Comparison of ENCODE assay signal across 18 mouse cellular contexts in genomic region chr11:79722811-79723210, GRCm38 (mm10).
DNase-seq lines count a peak whose midpoint lies in the region; TF ChIP-seq lines count a peak whose summit lies in the region.
"Had no signal": no experiment of that assay in that cellular context is flagged by ENCODE, and none has a peak within 500 bp of the region (broad histone marks: within the 10 kb centered on the region; RNA-seq: fewer than 3 reads in every experiment).

No protein-coding gene starts in this region.

- peaks cover 1% of the 10 kb centered on the region for H3K4me1 ChIP-seq in heart, adult 2 months (ENCODE audit: control insufficient read depth, insufficient read depth, low read length)

- no peak overlapping the region for H3K4me3 ChIP-seq in heart, adult 2 months
- H3K4me3 ChIP-seq: forebrain, embryonic 15.5 days; heart, embryonic 10.5 days; hindbrain, embryonic 10.5 days; intestine, embryonic 15.5 days had no signal

- no peak overlapping the region for H3K27ac ChIP-seq in heart, adult 2 months
- H3K27ac ChIP-seq: forebrain, embryonic 15.5 days; heart, embryonic 10.5 days; hindbrain, embryonic 10.5 days; hindbrain, embryonic 14.5 days; intestine, embryonic 15.5 days had no signal

- no peaks in the 10 kb centered on the region for H3K27me3 ChIP-seq in heart, adult 2 months (ENCODE audit: control insufficient read depth, insufficient read depth, low read length)
- H3K27me3 ChIP-seq: forebrain, embryonic 15.5 days; intestine, embryonic 15.5 days had no signal

- 72% methylated on average over 5 of the region's 5 CpGs for WGBS in heart, adult 2 months

- no peaks in the 10 kb centered on the region for H3K79me2 ChIP-seq in heart, adult 2 months (replicated peaks; ENCODE audit: control insufficient read depth, insufficient read depth, low read length)

- no peak for TF ChIP-seq CTCF in heart, adult 2 months (IDR thresholded peaks at IDR 0.05)

- intact Hi-C loops in heart, adult 2 months (cut with DNase I) = no loop called here

- no peak for TF ChIP-seq EP300 in heart, adult 2 months (IDR thresholded peaks at IDR 0.05; ENCODE audit: insufficient read depth, low read depth, low read length)

- peak; percentile 40 for DNase-seq in adrenal gland, postnatal 25 days
- no peak for DNase-seq in adrenal gland, postnatal 10 days
- DNase-seq in heart, adult 2 months = peak; percentile 15 to 33
- no peak for DNase-seq in heart, postnatal 4 days
- peak; percentile 48 for DNase-seq in urinary bladder, postnatal 14 days (ENCODE audit: low spot score)
- no peak for DNase-seq in urinary bladder, postnatal 36 days (ENCODE audit: low spot score in 2 of 2)
- no peak for DNase-seq in frontal cortex, postnatal 25 days (ENCODE audit: low spot score in 2 of 2)
- no peak for DNase-seq in ovary, postnatal 36 days (ENCODE audit: low spot score)
- DNase-seq: adrenal gland, adult 2 months; cerebellum, adult 2 months; cerebellum, postnatal 10 days; gastrocnemius, postnatal 25 days; heart, postnatal 10 days had no signal

- TF ChIP-seq POLR2A in heart, adult 2 months (IDR thresholded peaks at IDR 0.05; ENCODE audit: insufficient read depth, low read depth, low read length) = no peak

- H3K9ac ChIP-seq in heart, adult 2 months (ENCODE audit: low read depth, low read length) = no peak overlapping the region
- H3K9ac ChIP-seq: forebrain, embryonic 15.5 days; hindbrain, embryonic 14.5 days; intestine, embryonic 15.5 days had no signal

- H3K36me3 ChIP-seq in heart, adult 2 months (ENCODE audit: control insufficient read depth, insufficient read depth, low read length) = no peaks in the 10 kb centered on the region
- H3K36me3 ChIP-seq: forebrain, embryonic 15.5 days; heart, embryonic 10.5 days; hindbrain, embryonic 10.5 days had no signal

Comparison
In these comparisons a context has a peak if more than half of its experiments do, and no peak if none do; other contexts are left out.
1. DNase-seq: peak in adrenal gland, postnatal 25 days (single experiment), heart, adult 2 months (2 of 2) and urinary bladder, postnatal 14 days (single experiment); none in adrenal gland, postnatal 10 days (single experiment), heart, postnatal 4 days (single experiment), urinary bladder, postnatal 36 days (0 of 2), frontal cortex, postnatal 25 days (0 of 2) and ovary, postnatal 36 days (single experiment).